Mouse (Mus musculus) liver, embryonic 11.5 days (tissue): ENCODE measurements at regions not wholly inside any gene's neighbourhood (a gene's known extent, or its start where the extent isn't known, plus 50 kb on each side); places are given as distances from the start of the nearest gene placed in this dataset.
A peak's percentile ranks its signal among the peaks of the same experiment; 100 is the strongest.

ENCODE experiments used
- ATAC-seq: fragments of 200-750 bp; cut with Nextera tagmentation; replicated peaks from 2 replicates; pipeline ENCODE4 v1.8.0; 2017; ENCODE audit warnings: moderate number of reproducible peaks, mild to moderate bottlenecking, moderate TSS enrichment, moderate library complexity; ENCODE audit not compliant: low FRiP score
- DNase-seq: peaks from one replicate; pipeline ENCODE4 v3.0.0-alpha.2; 2017; ENCODE audit warnings: low spot score
- H3K27ac ChIP-seq: fragments of 300-500 bp; sonication (generic); 2 replicates; pipeline ENCODE4 v1.5.1; 2014; ENCODE audit warnings: mild to moderate bottlenecking, low read depth, low read length, control low read depth
- H3K27me3 ChIP-seq: fragments of 300-500 bp; sonication (generic); replicated peaks from 2 replicates; pipeline ENCODE4 v1.6.1; 2014; ENCODE audit warnings: low read length, mixed read lengths; ENCODE audit not compliant: control insufficient read depth, insufficient read depth
- H3K36me3 ChIP-seq: fragments of 300-500 bp; sonication (generic); 2 replicates; pipeline ENCODE4 v1.6.1; 2014; ENCODE audit warnings: mild to moderate bottlenecking, low read length, moderate library complexity, mixed read lengths; ENCODE audit not compliant: control insufficient read depth, insufficient read depth
- H3K4me1 ChIP-seq: fragments of 300-500 bp; sonication (generic); replicated peaks from 2 replicates; pipeline ENCODE4 v1.6.1; 2014; ENCODE audit warnings: low read length, mixed read lengths; ENCODE audit not compliant: control insufficient read depth, insufficient read depth
- H3K4me2 ChIP-seq: fragments of 300-500 bp; sonication (generic); 2 replicates; pipeline ENCODE4 v1.6.1; 2014; ENCODE audit warnings: mild to moderate bottlenecking, control low read depth, moderate library complexity
- H3K4me3 ChIP-seq: fragments of 300-500 bp; sonication (generic); 2 replicates; pipeline ENCODE4 v1.5.1; 2014; ENCODE audit warnings: low read depth, low read length, control low read depth
- H3K9ac ChIP-seq: fragments of 300-500 bp; sonication (generic); 2 replicates; pipeline ENCODE4 v1.6.1; 2014; ENCODE audit warnings: low read depth, low read length, control low read depth
- H3K9me3 ChIP-seq: fragments of 300-500 bp; sonication (generic); 2 replicates; pipeline ENCODE4 v1.6.1; 2016; ENCODE audit warnings: low read length, inconsistent platforms, mixed read lengths; ENCODE audit not compliant: control insufficient read depth
- WGBS: fragments of 180-500 bp; shearing (Covaris S2); extraction: QIAGEN DNeasy Blood & Tissue Kit; methylation state at CpG from one replicate; pipeline ENCODE4 v1.1.7; 2014; 5-methylcytosine and 5-hydroxymethylcytosine counted together

- Histone ChIP-seq H3K4me1 (no peaks in the 10 kb centered on the region), H3K4me2 (no peak overlapping the region), H3K36me3 (no peaks in the 10 kb centered on the region), H3K4me3 (no peak overlapping the region), H3K9me3 (no peaks in the 10 kb centered on the region), H3K27ac (no peak overlapping the region), H3K9ac (no peak overlapping the region), H3K27me3 (no peaks in the 10 kb centered on the region)
- ATAC-seq (no peak), DNase-seq (no peak)
- 59% methylated on average over 8 of the region's 8 CpGs for WGBS
These were observed 367.2 kb upstream of the Smim15 start for GRCm38 (mm10) chr13:107677091-107677470.

GRCm38 (mm10) chr13:107676310-107677090 is 367.7 kb upstream of the Smim15 start:
- DNase-seq (peak; percentile 37), ATAC-seq (peak; percentile 61)
- H3K9me3 ChIP-seq, result no peaks in the 10 kb centered on the region
- H3K36me3 ChIP-seq, result no peaks in the 10 kb centered on the region
- 0 out of 2 replicates have a peak overlapping the region, but pooled peaks have one; percentile 4 for H3K9ac ChIP-seq
- WGBS, result 18% methylated on average over 9 of the region's 9 CpGs
- H3K4me3 ChIP-seq, result no peak overlapping the region
- H3K27me3 ChIP-seq, result no peaks in the 10 kb centered on the region
- peak overlapping the region; percentile 25; the same call in 1 of the 2 replicates for H3K4me2 ChIP-seq
- peak overlapping the region; percentile 50; the same call in 1 of the 2 replicates for H3K27ac ChIP-seq
- H3K4me1 ChIP-seq, result no peaks in the 10 kb centered on the region

DNA sequence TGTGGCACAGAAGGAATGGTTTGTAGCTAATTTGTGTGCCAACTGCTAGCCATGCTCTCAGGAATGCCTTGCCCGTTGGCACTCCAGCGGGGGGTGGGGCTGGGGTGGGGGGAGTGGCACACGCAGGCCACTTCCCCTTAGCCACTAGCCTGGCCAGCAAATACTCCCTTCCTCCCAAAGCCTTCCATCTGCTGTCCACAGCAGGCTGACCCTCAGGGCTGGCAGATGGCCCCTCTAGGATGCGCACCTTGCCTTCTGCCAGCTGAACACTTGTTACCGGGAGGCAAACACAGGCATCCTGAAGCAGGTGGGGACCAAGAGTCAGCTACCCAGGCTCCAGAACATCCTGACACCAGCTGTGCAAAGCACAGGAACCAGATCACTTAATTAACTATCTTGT is 372.1 kb upstream of the Smim15 start:
- ATAC-seq, result no peak
- H3K27ac ChIP-seq, result no peak overlapping the region
- H3K9me3 ChIP-seq, result no peaks in the 10 kb centered on the region
- H3K27me3 ChIP-seq, result no peaks in the 10 kb centered on the region
- no peaks in the 10 kb centered on the region for H3K4me1 ChIP-seq
- H3K9ac ChIP-seq, result no peak overlapping the region
- no peak for DNase-seq
- no peaks in the 10 kb centered on the region for H3K36me3 ChIP-seq
- H3K4me3 ChIP-seq, result no peak overlapping the region
- 81% methylated on average over 5 of the region's 5 CpGs for WGBS
- no peak overlapping the region for H3K4me2 ChIP-seq

GRCm38 (mm10) chr13:107668509-107668908 is 375.7 kb upstream of the Smim15 start:
- Histone ChIP-seq H3K4me3 (no peak overlapping the region), H3K9me3 (no peaks in the 10 kb centered on the region), H3K9ac (no peak overlapping the region), H3K27me3 (no peaks in the 10 kb centered on the region), H3K27ac (no peak overlapping the region), H3K4me2 (no peak overlapping the region), H3K36me3 (no peaks in the 10 kb centered on the region), H3K4me1 (no peaks in the 10 kb centered on the region)
- ATAC-seq (no peak), DNase-seq (no peak)
- 58% methylated on average over 4 of the region's 5 CpGs for WGBS

- H3K9me3 ChIP-seq, result no peaks in the 10 kb centered on the region
- no peak overlapping the region for H3K9ac ChIP-seq
- no peaks in the 10 kb centered on the region for H3K36me3 ChIP-seq
- no peaks in the 10 kb centered on the region for H3K27me3 ChIP-seq
- H3K4me1 ChIP-seq, result no peaks in the 10 kb centered on the region
- DNase-seq (no peak), ATAC-seq (no peak)
- H3K4me2 ChIP-seq, result no peak overlapping the region
- 79% methylated on average over 6 of the region's 6 CpGs for WGBS
- no peak overlapping the region for H3K27ac ChIP-seq
- H3K4me3 ChIP-seq, result no peak overlapping the region
These were observed 378.5 kb upstream of the Smim15 start for GRCm38 (mm10) chr13:107665775-107666174.

DNA sequence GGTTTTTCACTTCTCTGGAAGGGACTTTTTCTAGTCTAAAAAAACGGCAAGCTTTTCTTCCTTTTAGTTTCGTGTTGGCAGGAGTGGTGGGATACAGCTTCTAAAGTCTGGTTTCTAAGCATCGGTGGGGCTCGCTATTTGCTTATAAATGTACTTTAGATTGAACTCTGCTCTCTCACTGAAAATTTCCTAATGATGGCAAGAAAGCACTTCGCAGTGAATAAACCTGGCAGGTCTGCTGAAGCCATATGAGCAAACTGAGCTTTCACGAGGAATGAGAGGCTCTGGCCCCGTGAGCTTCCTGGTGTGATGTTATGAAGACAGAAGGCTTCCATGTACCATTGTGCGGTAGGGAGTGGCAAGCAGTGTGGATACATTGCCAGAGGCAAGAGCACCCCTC is 380.0 kb upstream of the Smim15 start:
- Histone ChIP-seq H3K36me3 (no peaks in the 10 kb centered on the region), H3K27me3 (no peaks in the 10 kb centered on the region), H3K4me1 (no peaks in the 10 kb centered on the region), H3K9ac (no peak overlapping the region), H3K9me3 (no peaks in the 10 kb centered on the region), H3K4me3 (no peak overlapping the region), H3K4me2 (no peak overlapping the region), H3K27ac (no peak overlapping the region)
- no peak for DNase-seq
- 56% methylated on average over 8 of the region's 8 CpGs for WGBS
- no peak for ATAC-seq

DNA sequence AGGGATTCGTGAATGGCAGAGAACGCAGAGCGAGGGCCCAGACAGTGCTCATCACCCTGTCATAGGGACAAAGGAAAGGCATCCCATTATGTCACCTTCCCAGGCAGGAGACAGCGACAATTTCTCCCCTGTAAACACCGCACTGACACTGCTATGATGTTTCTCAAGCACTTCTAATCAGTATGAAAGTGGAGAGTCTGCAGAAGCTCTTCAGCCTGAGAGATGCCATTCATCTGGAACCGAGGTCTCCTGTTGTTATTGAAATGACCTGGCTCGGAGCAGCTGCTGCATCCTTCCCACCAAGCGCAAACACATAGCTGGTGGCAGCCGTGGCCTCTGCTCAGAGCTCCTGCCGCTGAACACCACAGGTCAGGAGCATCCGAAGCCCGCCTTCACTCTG is 380.5 kb upstream of the Smim15 start:
- DNase-seq (no peak), ATAC-seq (no peak)
- H3K9me3 ChIP-seq, result no peaks in the 10 kb centered on the region
- H3K27me3 ChIP-seq, result no peaks in the 10 kb centered on the region
- H3K27ac ChIP-seq, result no peak overlapping the region
- no peaks in the 10 kb centered on the region for H3K36me3 ChIP-seq
- 35% methylated on average over 12 of the region's 12 CpGs for WGBS
- H3K4me2 ChIP-seq, result no peak overlapping the region
- no peaks in the 10 kb centered on the region for H3K4me1 ChIP-seq
- H3K9ac ChIP-seq, result no peak overlapping the region
- H3K4me3 ChIP-seq, result no peak overlapping the region

- DNase-seq, result no peak
- Histone ChIP-seq H3K36me3 (no peaks in the 10 kb centered on the region), H3K27me3 (no peaks in the 10 kb centered on the region), H3K9ac (no peak overlapping the region), H3K4me3 (no peak overlapping the region), H3K4me2 (no peak overlapping the region), H3K27ac (no peak overlapping the region), H3K4me1 (no peaks in the 10 kb centered on the region), H3K9me3 (no peaks in the 10 kb centered on the region)
- 44% methylated on average over 5 of the region's 5 CpGs for WGBS
- no peak for ATAC-seq
These were observed 382.8 kb upstream of the Smim15 start for GRCm38 (mm10) chr13:107661414-107661813.
